Mouse (Mus musculus): ENCODE measurements around the gene Mepce. TPM values are rescaled to one million over a fixed set of nuclear protein-coding genes. Genes with fewer than 3 reads are reported as not detected.
"Not testable (repeated sequence)": the region's sequence is repeated elsewhere in the genome, so short reads cannot be mapped to it uniquely, and the experiment has no call there.

Gene Mepce
- polyA plus RNA-seq (2014; fragmentation: Nextera tagmentation; extraction: Ambion mirVana): 11.5 and 12.5 TPM in 2 replicates

DNA sequence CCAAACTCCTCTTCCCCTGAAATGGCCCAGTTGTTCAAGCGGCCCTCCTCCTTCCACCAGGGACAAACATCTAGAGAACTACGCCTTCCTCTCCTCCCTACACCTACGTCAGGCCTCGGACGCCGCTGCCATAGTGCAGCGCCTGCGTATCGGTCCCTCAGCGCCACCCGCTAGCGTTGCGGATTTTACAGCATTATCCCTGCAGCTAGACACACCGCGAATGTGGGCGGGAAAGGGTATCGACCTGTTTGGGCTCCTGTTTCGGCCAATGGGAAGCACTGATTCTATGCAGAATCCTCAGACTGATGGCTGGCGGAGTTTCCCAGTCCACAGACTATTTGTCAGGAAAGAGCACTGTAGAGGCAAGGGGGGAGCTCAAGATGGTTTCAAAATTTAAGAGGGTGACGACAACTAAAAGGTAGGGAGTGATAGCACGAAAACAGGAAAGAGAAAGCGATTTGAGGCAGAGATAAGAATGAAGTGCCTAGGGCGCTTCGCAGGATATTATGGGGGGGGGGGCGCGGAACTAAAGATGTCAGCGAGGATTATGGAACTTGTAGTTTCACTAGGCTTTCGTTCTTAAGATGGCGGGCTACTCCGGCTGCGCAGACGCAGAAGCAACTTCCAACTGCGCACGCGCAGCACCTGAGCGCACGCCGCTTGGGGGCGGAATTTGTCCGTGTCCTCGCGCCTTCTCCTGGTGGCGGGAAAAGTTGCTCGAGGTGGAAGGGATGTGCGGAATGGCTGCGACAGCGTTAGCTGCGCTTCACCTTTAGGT, at the start of gene Mepce, which contains the start of gene Zcwpw1:
Mepce (minus strand) TSS at position 505 of the 778 bp plus-strand sequence.
Zcwpw1 (plus strand) TSS at position 648 of the 778 bp plus-strand sequence.
- Histone ChIP-seq H3K4me3 (ENCODE audit: low read depth, low read length) (peak within 1 kb of the TSS; percentile 83), H3K4me1 (ENCODE audit: control insufficient read depth, insufficient read depth, low read length) (peaks cover 8% of the 10 kb centered on the region), H3K4me2 (ENCODE audit: low read depth, low read length) (peak within 1 kb of the TSS; percentile 72), H3K9me3 (replicated peaks; ENCODE audit: control insufficient read depth, low read length) (no peaks in the 10 kb centered on the region), H3K36me3 (replicated peaks; ENCODE audit: control insufficient read depth, insufficient read depth, low read depth, low read length) (no peaks in the 10 kb centered on the region; the same call in none of the 2 replicates), H3K27ac (replicated peaks; ENCODE audit: low read depth, low read length) (peak within 1 kb of the TSS; percentile 97), H3K27me3 (ENCODE audit: control insufficient read depth, insufficient read depth, low read length) (no peaks in the 10 kb centered on the region), H3K9ac (replicated peaks; ENCODE audit: low read length) (peak within 1 kb of the TSS; percentile 95)
- ATAC-seq (replicated peaks; ENCODE audit: insufficient number of reproducible peaks, low FRiP score, low TSS enrichment, low read depth): peak; percentile 65
- peak; percentile 98 for DNase-seq (ENCODE audit: low spot score)
- under 1% methylated on average over 48 of the region's 48 CpGs for WGBS

DNA sequence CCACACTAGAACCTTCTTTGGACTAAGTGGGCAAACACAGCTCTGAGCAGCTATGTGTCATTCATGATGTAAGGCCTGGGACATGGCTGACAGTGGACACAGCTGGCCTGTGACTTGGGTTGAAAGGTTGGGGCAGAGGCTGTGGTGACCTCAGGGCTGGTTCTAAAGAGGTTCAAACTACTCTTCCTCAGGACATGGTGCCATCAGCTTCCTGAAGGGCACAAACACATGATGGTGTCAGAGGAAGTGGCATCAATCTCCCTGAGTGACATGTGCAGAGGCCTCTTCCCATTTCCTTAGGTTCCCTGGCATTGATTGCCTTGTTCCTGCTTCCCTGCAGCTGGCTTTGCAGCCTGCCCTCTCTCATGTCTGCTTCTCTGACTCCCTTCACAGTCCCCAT, 49.7 kb upstream of the Mepce start:
- not testable (repeated sequence) for H3K9me3 ChIP-seq (replicated peaks; ENCODE audit: control insufficient read depth, low read length); DNase-seq (ENCODE audit: low spot score); ATAC-seq (replicated peaks; ENCODE audit: insufficient number of reproducible peaks, low FRiP score, low TSS enrichment, low read depth); H3K27ac ChIP-seq (replicated peaks; ENCODE audit: low read depth, low read length); H3K36me3 ChIP-seq (replicated peaks; ENCODE audit: control insufficient read depth, insufficient read depth, low read depth, low read length); H3K4me1 ChIP-seq (ENCODE audit: control insufficient read depth, insufficient read depth, low read length); H3K4me2 ChIP-seq (ENCODE audit: low read depth, low read length); H3K4me3 ChIP-seq (ENCODE audit: low read depth, low read length); H3K9ac ChIP-seq (replicated peaks; ENCODE audit: low read length); H3K27me3 ChIP-seq (ENCODE audit: control insufficient read depth, insufficient read depth, low read length)

DNA sequence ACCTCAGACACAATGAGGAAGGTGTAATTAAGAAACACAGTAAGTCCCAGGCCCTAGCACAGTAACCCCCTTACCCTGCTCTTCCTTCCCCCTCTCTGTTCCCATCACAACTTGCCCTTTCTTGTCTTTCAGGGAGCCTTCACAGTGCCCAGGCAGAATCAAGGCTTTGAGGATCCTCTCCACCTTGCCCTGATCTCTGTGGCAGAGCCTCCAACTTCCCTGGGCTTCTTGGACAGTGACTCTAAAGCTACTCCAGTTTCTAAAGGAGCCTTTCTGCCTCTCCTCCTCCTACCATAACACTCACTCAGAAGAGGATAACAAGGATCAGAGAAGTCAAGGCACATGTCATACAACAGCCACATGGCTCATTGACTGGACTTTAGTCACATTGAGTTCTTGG, 49.2 kb upstream of the Mepce start:
- Histone ChIP-seq H3K4me2 (ENCODE audit: low read depth, low read length) (no peak overlapping the region), H3K27ac (replicated peaks; ENCODE audit: low read depth, low read length) (no peak overlapping the region), H3K27me3 (ENCODE audit: control insufficient read depth, insufficient read depth, low read length) (no peaks in the 10 kb centered on the region), H3K4me1 (ENCODE audit: control insufficient read depth, insufficient read depth, low read length) (no peaks in the 10 kb centered on the region), H3K4me3 (ENCODE audit: low read depth, low read length) (no peak overlapping the region), H3K9ac (replicated peaks; ENCODE audit: low read length) (no peak overlapping the region), H3K9me3 (replicated peaks; ENCODE audit: control insufficient read depth, low read length) (no peaks in the 10 kb centered on the region), H3K36me3 (replicated peaks; ENCODE audit: control insufficient read depth, insufficient read depth, low read depth, low read length) (no peaks in the 10 kb centered on the region)
- no peak for DNase-seq (ENCODE audit: low spot score)
- no peak for ATAC-seq (replicated peaks; ENCODE audit: insufficient number of reproducible peaks, low FRiP score, low TSS enrichment, low read depth)

DNA sequence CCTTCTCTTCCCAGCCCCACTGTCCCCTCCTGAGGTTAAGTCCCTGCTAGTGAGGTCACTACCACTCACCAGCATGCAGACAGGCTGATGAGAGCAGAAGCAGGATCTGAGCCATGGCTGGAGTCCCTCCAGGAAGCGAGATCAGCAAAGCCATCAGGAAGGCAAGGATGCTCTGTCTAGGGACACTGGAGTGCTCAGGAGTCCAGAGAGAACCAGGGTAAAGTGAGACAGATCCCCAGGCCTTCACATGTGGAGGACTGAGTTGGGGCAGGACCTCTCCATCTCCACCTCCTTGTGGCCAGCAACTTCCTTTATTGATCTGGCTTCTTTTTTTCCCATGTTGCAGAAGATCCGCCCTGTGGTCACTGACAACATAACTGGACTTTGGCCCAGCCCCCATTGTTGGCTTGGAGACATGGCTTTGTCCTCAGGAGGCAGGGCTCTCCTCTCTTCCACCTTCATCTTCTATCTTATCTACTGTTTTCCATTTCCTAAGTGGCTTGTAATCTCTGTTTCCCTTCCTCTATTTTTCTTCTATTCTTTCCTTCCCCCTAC, 48.6 kb upstream of the Mepce start, which contains the start of gene Pilra:
Pilra (minus strand) TSS at position 316 of the 555 bp plus-strand sequence.
- WGBS: 47% methylated on average over 2 of the region's 2 CpGs
- H3K4me3 ChIP-seq (ENCODE audit: low read depth, low read length); H3K9ac ChIP-seq (replicated peaks; ENCODE audit: low read length); H3K4me2 ChIP-seq (ENCODE audit: low read depth, low read length); H3K4me1 ChIP-seq (ENCODE audit: control insufficient read depth, insufficient read depth, low read length); DNase-seq (ENCODE audit: low spot score); H3K27me3 ChIP-seq (ENCODE audit: control insufficient read depth, insufficient read depth, low read length); H3K36me3 ChIP-seq (replicated peaks; ENCODE audit: control insufficient read depth, insufficient read depth, low read depth, low read length); H3K9me3 ChIP-seq (replicated peaks; ENCODE audit: control insufficient read depth, low read length); H3K27ac ChIP-seq (replicated peaks; ENCODE audit: low read depth, low read length); ATAC-seq (replicated peaks; ENCODE audit: insufficient number of reproducible peaks, low FRiP score, low TSS enrichment, low read depth): not testable (repeated sequence)

DNA sequence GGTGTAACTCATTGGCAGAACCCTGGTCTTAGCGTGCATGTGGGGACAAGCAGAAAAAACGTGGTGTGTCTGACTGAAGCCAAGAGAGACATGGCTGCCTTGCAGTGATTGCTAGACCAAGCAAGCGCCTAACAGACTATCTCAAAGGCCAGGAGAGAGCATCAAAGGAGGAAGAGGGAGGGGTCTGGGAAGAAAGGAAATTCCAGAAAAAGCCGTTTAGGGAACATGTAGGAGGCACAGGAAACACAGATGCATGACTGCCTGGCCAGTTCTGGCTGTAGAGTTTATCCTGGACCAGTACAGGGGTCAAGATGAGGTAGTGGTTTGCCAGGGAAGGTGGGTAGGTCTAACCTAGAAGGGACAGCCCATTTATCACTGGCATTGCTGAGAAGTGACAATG, 46.0 kb upstream of the Mepce start:
- Histone ChIP-seq H3K9me3 (replicated peaks; ENCODE audit: control insufficient read depth, low read length) (no peaks in the 10 kb centered on the region), H3K4me1 (ENCODE audit: control insufficient read depth, insufficient read depth, low read length) (no peaks in the 10 kb centered on the region), H3K4me3 (ENCODE audit: low read depth, low read length) (no peak overlapping the region), H3K4me2 (ENCODE audit: low read depth, low read length) (no peak overlapping the region), H3K9ac (replicated peaks; ENCODE audit: low read length) (no peak overlapping the region), H3K36me3 (replicated peaks; ENCODE audit: control insufficient read depth, insufficient read depth, low read depth, low read length) (no peaks in the 10 kb centered on the region), H3K27me3 (ENCODE audit: control insufficient read depth, insufficient read depth, low read length) (no peaks in the 10 kb centered on the region), H3K27ac (replicated peaks; ENCODE audit: low read depth, low read length) (no peak overlapping the region)
- WGBS: 47% methylated on average over 4 of the region's 4 CpGs
- ATAC-seq (replicated peaks; ENCODE audit: insufficient number of reproducible peaks, low FRiP score, low TSS enrichment, low read depth) (no peak), DNase-seq (ENCODE audit: low spot score) (no peak)

DNA sequence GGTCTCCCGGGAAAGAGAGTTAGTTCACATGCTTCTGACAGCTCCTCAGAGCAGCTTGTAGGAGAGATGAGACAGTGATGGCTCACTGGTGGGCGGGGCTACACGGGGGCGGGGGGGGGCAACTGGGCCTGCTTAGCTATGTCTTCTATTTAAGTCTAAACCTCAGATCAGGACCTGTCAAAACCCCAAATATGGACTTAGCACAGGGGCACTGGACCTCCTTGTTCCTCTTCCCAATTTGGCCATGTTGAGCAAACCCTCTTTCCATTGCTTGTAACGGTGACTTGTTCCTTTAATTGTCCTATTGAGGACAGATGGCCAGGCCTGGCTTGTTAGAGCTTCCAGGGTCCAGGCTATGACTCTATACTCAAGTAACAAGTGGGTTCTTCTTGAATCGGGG, 44.1 kb upstream of the Mepce start:
- Histone ChIP-seq H3K4me2 (ENCODE audit: low read depth, low read length) (no peak overlapping the region), H3K9ac (replicated peaks; ENCODE audit: low read length) (no peak overlapping the region), H3K4me1 (ENCODE audit: control insufficient read depth, insufficient read depth, low read length) (no peaks in the 10 kb centered on the region), H3K36me3 (replicated peaks; ENCODE audit: control insufficient read depth, insufficient read depth, low read depth, low read length) (no peaks in the 10 kb centered on the region), H3K4me3 (ENCODE audit: low read depth, low read length) (no peak overlapping the region), H3K27me3 (ENCODE audit: control insufficient read depth, insufficient read depth, low read length) (no peaks in the 10 kb centered on the region), H3K27ac (replicated peaks; ENCODE audit: low read depth, low read length) (no peak overlapping the region), H3K9me3 (replicated peaks; ENCODE audit: control insufficient read depth, low read length) (no peaks in the 10 kb centered on the region)
- no peak for ATAC-seq (replicated peaks; ENCODE audit: insufficient number of reproducible peaks, low FRiP score, low TSS enrichment, low read depth)
- DNase-seq (ENCODE audit: low spot score): no peak
- 76% methylated on average over 6 of the region's 6 CpGs for WGBS

DNA sequence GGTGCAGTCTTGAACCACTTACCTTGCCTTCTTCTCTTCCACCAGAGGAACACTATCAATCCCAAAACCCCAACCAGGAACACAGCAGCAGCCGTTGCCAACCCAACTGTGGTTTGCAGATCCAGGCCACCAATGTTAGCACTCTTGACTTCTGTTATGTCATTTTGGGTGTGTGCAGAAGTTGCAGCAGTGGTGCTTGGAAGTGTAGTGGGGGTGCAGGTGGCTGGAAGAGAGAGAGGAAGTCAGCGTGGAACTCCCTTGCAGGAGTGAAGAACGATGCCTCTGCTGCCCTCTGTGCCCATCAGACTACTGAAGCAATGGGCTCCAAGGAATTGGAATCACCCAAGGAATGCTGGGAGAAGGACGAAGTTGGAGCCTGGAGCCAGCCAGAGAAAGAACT, 43.7 kb upstream of the Mepce start:
- no peak overlapping the region for H3K4me2 ChIP-seq (ENCODE audit: low read depth, low read length)
- ATAC-seq (replicated peaks; ENCODE audit: insufficient number of reproducible peaks, low FRiP score, low TSS enrichment, low read depth): no peak
- H3K4me3 ChIP-seq (ENCODE audit: low read depth, low read length): no peak overlapping the region
- H3K4me1 ChIP-seq (ENCODE audit: control insufficient read depth, insufficient read depth, low read length): no peaks in the 10 kb centered on the region
- DNase-seq (ENCODE audit: low spot score): no peak
- H3K27ac ChIP-seq (replicated peaks; ENCODE audit: low read depth, low read length): no peak overlapping the region
- no peak overlapping the region for H3K9ac ChIP-seq (replicated peaks; ENCODE audit: low read length)
- no peaks in the 10 kb centered on the region for H3K9me3 ChIP-seq (replicated peaks; ENCODE audit: control insufficient read depth, low read length)
- WGBS: 79% methylated on average over 4 of the region's 4 CpGs
- no peaks in the 10 kb centered on the region for H3K27me3 ChIP-seq (ENCODE audit: control insufficient read depth, insufficient read depth, low read length)
- H3K36me3 ChIP-seq (replicated peaks; ENCODE audit: control insufficient read depth, insufficient read depth, low read depth, low read length): no peaks in the 10 kb centered on the region

DNA sequence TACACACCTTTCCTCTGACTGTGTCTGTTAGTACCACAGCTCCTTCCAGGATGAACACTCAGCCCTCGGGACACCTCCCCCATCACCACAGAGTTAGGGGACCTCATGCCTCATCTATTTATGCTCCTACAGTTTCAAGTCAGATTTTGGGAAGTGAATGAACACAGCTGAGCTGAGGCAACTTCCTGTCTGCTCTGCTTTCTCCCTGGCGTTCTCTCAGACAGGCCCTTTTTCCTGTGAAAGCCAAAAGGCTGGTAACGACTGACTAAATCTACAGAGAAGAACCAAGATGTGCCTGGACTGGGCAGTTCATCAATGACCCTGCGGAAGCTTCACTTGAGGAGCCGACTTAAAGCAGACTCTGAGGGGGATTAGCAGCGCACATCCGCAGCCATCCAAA, 42.8 kb upstream of the Mepce start:
- 77% methylated on average over 7 of the region's 7 CpGs for WGBS
- Histone ChIP-seq H3K4me1 (ENCODE audit: control insufficient read depth, insufficient read depth, low read length) (no peaks in the 10 kb centered on the region), H3K27ac (replicated peaks; ENCODE audit: low read depth, low read length) (no peak overlapping the region), H3K4me3 (ENCODE audit: low read depth, low read length) (no peak overlapping the region), H3K36me3 (replicated peaks; ENCODE audit: control insufficient read depth, insufficient read depth, low read depth, low read length) (no peaks in the 10 kb centered on the region), H3K4me2 (ENCODE audit: low read depth, low read length) (no peak overlapping the region), H3K27me3 (ENCODE audit: control insufficient read depth, insufficient read depth, low read length) (no peaks in the 10 kb centered on the region), H3K9me3 (replicated peaks; ENCODE audit: control insufficient read depth, low read length) (no peaks in the 10 kb centered on the region), H3K9ac (replicated peaks; ENCODE audit: low read length) (no peak overlapping the region)
- ATAC-seq (replicated peaks; ENCODE audit: insufficient number of reproducible peaks, low FRiP score, low TSS enrichment, low read depth): no peak
- no peak for DNase-seq (ENCODE audit: low spot score)
